Mouse (Mus musculus): ENCODE results near the gene Swsap1. TPM values are rescaled to one million over a fixed set of nuclear protein-coding genes. Genes with fewer than 3 reads are reported as not detected.

Swsap1 gene
- polyA plus RNA-seq, 1 experiment from 2014 or later = 17.2 TPM

GRCm38 (mm10) chr9:21923036-21923435, 32.5 kb upstream of the Swsap1 start:
- Histone ChIP-seq H3K4me2 (ENCODE audit: low read depth, low read length) (no peak overlapping the region), H3K9me3 (replicated peaks; ENCODE audit: control insufficient read depth, low read length) (no peaks in the 10 kb centered on the region), H3K4me3 (ENCODE audit: low read depth, low read length) (no peak overlapping the region), H3K36me3 (replicated peaks; ENCODE audit: control insufficient read depth, insufficient read depth, low read depth, low read length) (no peaks in the 10 kb centered on the region), H3K9ac (replicated peaks; ENCODE audit: low read length) (no peak overlapping the region), H3K27me3 (ENCODE audit: control insufficient read depth, insufficient read depth, low read length) (no peaks in the 10 kb centered on the region), H3K27ac (replicated peaks; ENCODE audit: low read depth, low read length) (no peak overlapping the region), H3K4me1 (ENCODE audit: control insufficient read depth, insufficient read depth, low read length) (no peaks in the 10 kb centered on the region; the same call in 1 of the 2 replicates)
- WGBS = 82% methylated on average over 4 of the region's 4 CpGs
- no peak for ATAC-seq (replicated peaks; ENCODE audit: insufficient number of reproducible peaks, low FRiP score, low TSS enrichment, low read depth)
- no peak for DNase-seq (ENCODE audit: low spot score)

- Histone ChIP-seq H3K9ac (replicated peaks; ENCODE audit: low read length) (no peak overlapping the region), H3K27me3 (ENCODE audit: control insufficient read depth, insufficient read depth, low read length) (no peaks in the 10 kb centered on the region), H3K4me3 (ENCODE audit: low read depth, low read length) (no peak overlapping the region), H3K36me3 (replicated peaks; ENCODE audit: control insufficient read depth, insufficient read depth, low read depth, low read length) (no peaks in the 10 kb centered on the region), H3K9me3 (replicated peaks; ENCODE audit: control insufficient read depth, low read length) (no peaks in the 10 kb centered on the region), H3K4me2 (ENCODE audit: low read depth, low read length) (no peak overlapping the region), H3K4me1 (ENCODE audit: control insufficient read depth, insufficient read depth, low read length) (no peaks in the 10 kb centered on the region; the same call in 1 of the 2 replicates), H3K27ac (replicated peaks; ENCODE audit: low read depth, low read length) (no peak overlapping the region)
- DNase-seq (ENCODE audit: low spot score) (no peak), ATAC-seq (replicated peaks; ENCODE audit: insufficient number of reproducible peaks, low FRiP score, low TSS enrichment, low read depth) (no peak)
- 82% methylated on average over 3 of the region's 3 CpGs for WGBS
These were observed 32.0 kb upstream of the Swsap1 start for GRCm38 (mm10) chr9:21923490-21924098.

- Histone ChIP-seq H3K4me1 (ENCODE audit: control insufficient read depth, insufficient read depth, low read length) (no peaks in the 10 kb centered on the region; the same call in 1 of the 2 replicates), H3K27ac (replicated peaks; ENCODE audit: low read depth, low read length) (no peak overlapping the region), H3K36me3 (replicated peaks; ENCODE audit: control insufficient read depth, insufficient read depth, low read depth, low read length) (no peaks in the 10 kb centered on the region), H3K27me3 (ENCODE audit: control insufficient read depth, insufficient read depth, low read length) (no peaks in the 10 kb centered on the region), H3K4me2 (ENCODE audit: low read depth, low read length) (no peak overlapping the region), H3K9me3 (replicated peaks; ENCODE audit: control insufficient read depth, low read length) (no peaks in the 10 kb centered on the region), H3K4me3 (ENCODE audit: low read depth, low read length) (no peak overlapping the region), H3K9ac (replicated peaks; ENCODE audit: low read length) (no peak overlapping the region)
- 76% methylated on average over 6 of the region's 6 CpGs for WGBS
- no peak for ATAC-seq (replicated peaks; ENCODE audit: insufficient number of reproducible peaks, low FRiP score, low TSS enrichment, low read depth)
- DNase-seq (ENCODE audit: low spot score) = no peak
These were observed 31.5 kb upstream of the Swsap1 start for GRCm38 (mm10) chr9:21924099-21924493.

GRCm38 (mm10) chr9:21925034-21925433, 30.5 kb upstream of the Swsap1 start:
- Histone ChIP-seq H3K27ac (replicated peaks; ENCODE audit: low read depth, low read length) (no peak overlapping the region), H3K4me2 (ENCODE audit: low read depth, low read length) (no peak overlapping the region), H3K4me3 (ENCODE audit: low read depth, low read length) (no peak overlapping the region), H3K27me3 (ENCODE audit: control insufficient read depth, insufficient read depth, low read length) (no peaks in the 10 kb centered on the region), H3K4me1 (ENCODE audit: control insufficient read depth, insufficient read depth, low read length) (no peaks in the 10 kb centered on the region; the same call in 1 of the 2 replicates), H3K9me3 (replicated peaks; ENCODE audit: control insufficient read depth, low read length) (no peaks in the 10 kb centered on the region), H3K36me3 (replicated peaks; ENCODE audit: control insufficient read depth, insufficient read depth, low read depth, low read length) (no peaks in the 10 kb centered on the region), H3K9ac (replicated peaks; ENCODE audit: low read length) (no peak overlapping the region)
- WGBS = 86% methylated on average over 3 of the region's 3 CpGs
- ATAC-seq (replicated peaks; ENCODE audit: insufficient number of reproducible peaks, low FRiP score, low TSS enrichment, low read depth) = no peak
- no peak for DNase-seq (ENCODE audit: low spot score)

- WGBS = 91% methylated on average over 1 of the region's 1 CpGs
These were observed 30.0 kb upstream of the Swsap1 start for GRCm38 (mm10) chr9:21925506-21925905.

GRCm38 (mm10) chr9:21926155-21926554, 29.4 kb upstream of the Swsap1 start:
- Histone ChIP-seq H3K9me3 (replicated peaks; ENCODE audit: control insufficient read depth, low read length) (no peaks in the 10 kb centered on the region), H3K27me3 (ENCODE audit: control insufficient read depth, insufficient read depth, low read length) (no peaks in the 10 kb centered on the region), H3K27ac (replicated peaks; ENCODE audit: low read depth, low read length) (no peak overlapping the region), H3K4me3 (ENCODE audit: low read depth, low read length) (no peak overlapping the region), H3K4me1 (ENCODE audit: control insufficient read depth, insufficient read depth, low read length) (no peaks in the 10 kb centered on the region; the same call in 1 of the 2 replicates), H3K4me2 (ENCODE audit: low read depth, low read length) (no peak overlapping the region), H3K9ac (replicated peaks; ENCODE audit: low read length) (no peak overlapping the region), H3K36me3 (replicated peaks; ENCODE audit: control insufficient read depth, insufficient read depth, low read depth, low read length) (no peaks in the 10 kb centered on the region)
- 79% methylated on average over 6 of the region's 6 CpGs for WGBS
- no peak for ATAC-seq (replicated peaks; ENCODE audit: insufficient number of reproducible peaks, low FRiP score, low TSS enrichment, low read depth)
- DNase-seq (ENCODE audit: low spot score) = no peak

More at GRCm38 (mm10) chr9:21925506-21925905, 30.0 kb upstream of the Swsap1 start:
- ATAC-seq (replicated peaks; ENCODE audit: insufficient number of reproducible peaks, low FRiP score, low TSS enrichment, low read depth) = no peak
- Histone ChIP-seq H3K4me3 (ENCODE audit: low read depth, low read length) (no peak overlapping the region), H3K4me1 (ENCODE audit: control insufficient read depth, insufficient read depth, low read length) (no peaks in the 10 kb centered on the region; the same call in 1 of the 2 replicates), H3K9me3 (replicated peaks; ENCODE audit: control insufficient read depth, low read length) (no peaks in the 10 kb centered on the region), H3K9ac (replicated peaks; ENCODE audit: low read length) (no peak overlapping the region), H3K27me3 (ENCODE audit: control insufficient read depth, insufficient read depth, low read length) (no peaks in the 10 kb centered on the region), H3K4me2 (ENCODE audit: low read depth, low read length) (no peak overlapping the region), H3K36me3 (replicated peaks; ENCODE audit: control insufficient read depth, insufficient read depth, low read depth, low read length) (no peaks in the 10 kb centered on the region), H3K27ac (replicated peaks; ENCODE audit: low read depth, low read length) (no peak overlapping the region)
- DNase-seq (ENCODE audit: low spot score) = no peak

GRCm38 (mm10) chr9:21926784-21927183, 28.8 kb upstream of the Swsap1 start:
- Histone ChIP-seq H3K4me2 (ENCODE audit: low read depth, low read length) (peak overlapping the region; percentile 63), H3K36me3 (replicated peaks; ENCODE audit: control insufficient read depth, insufficient read depth, low read depth, low read length) (no peaks in the 10 kb centered on the region), H3K9me3 (replicated peaks; ENCODE audit: control insufficient read depth, low read length) (no peaks in the 10 kb centered on the region), H3K4me1 (ENCODE audit: control insufficient read depth, insufficient read depth, low read length) (no peaks in the 10 kb centered on the region; the same call in 1 of the 2 replicates), H3K9ac (replicated peaks; ENCODE audit: low read length) (peak overlapping the region; percentile 76), H3K27ac (replicated peaks; ENCODE audit: low read depth, low read length) (no peak overlapping the region), H3K27me3 (ENCODE audit: control insufficient read depth, insufficient read depth, low read length) (no peaks in the 10 kb centered on the region), H3K4me3 (ENCODE audit: low read depth, low read length) (peak overlapping the region; percentile 53)
- 0% methylated on average over 6 of the region's 6 CpGs for WGBS
- ATAC-seq (replicated peaks; ENCODE audit: insufficient number of reproducible peaks, low FRiP score, low TSS enrichment, low read depth) (no peak), DNase-seq (ENCODE audit: low spot score) (no peak)

GRCm38 (mm10) chr9:21927208-21927753, 28.3 kb upstream of the Swsap1 start, which contains the start of the genes Ccdc159 and Tmem205:
Ccdc159 (plus strand) TSS chr9:21927471.
Tmem205 (minus strand) TSS chr9:21927556.
- DNase-seq (ENCODE audit: low spot score) (peak; percentile 97), ATAC-seq (replicated peaks; ENCODE audit: insufficient number of reproducible peaks, low FRiP score, low TSS enrichment, low read depth) (peak; percentile 95)
- H3K27ac ChIP-seq (replicated peaks; ENCODE audit: low read depth, low read length) = no peak within 1 kb of the TSS
- H3K4me2 ChIP-seq (ENCODE audit: low read depth, low read length) = peak within 1 kb of the TSS; percentile 63
- no peaks in the 10 kb centered on the region for H3K27me3 ChIP-seq (ENCODE audit: control insufficient read depth, insufficient read depth, low read length)
- WGBS = under 1% methylated on average over 28 of the region's 28 CpGs
- H3K36me3 ChIP-seq (replicated peaks; ENCODE audit: control insufficient read depth, insufficient read depth, low read depth, low read length) = no peaks in the 10 kb centered on the region
- peak within 1 kb of the TSS; percentile 76 for H3K9ac ChIP-seq (replicated peaks; ENCODE audit: low read length)
- peak within 1 kb of the TSS; percentile 53 for H3K4me3 ChIP-seq (ENCODE audit: low read depth, low read length)
- H3K9me3 ChIP-seq (replicated peaks; ENCODE audit: control insufficient read depth, low read length) = no peaks in the 10 kb centered on the region
- H3K4me1 ChIP-seq (ENCODE audit: control insufficient read depth, insufficient read depth, low read length) = no peaks in the 10 kb centered on the region; the same call in 1 of the 2 replicates

Measured in embryonic facial prominence, embryonic 11.5 days (tissue).